Mouse (Mus musculus) thymus, postnatal 36 days (tissue): ENCODE results near the gene Hgfac.
A peak's percentile ranks its signal among the peaks of the same experiment; 100 is the strongest.

ENCODE experiments used
- DNase-seq, 2 experiments: peaks; one replicate each; pipeline ENCODE4 v3.0.0; 2022; ENCODE audit warnings: mixed read lengths in 2 of 2

Gene Hgfac

DNA sequence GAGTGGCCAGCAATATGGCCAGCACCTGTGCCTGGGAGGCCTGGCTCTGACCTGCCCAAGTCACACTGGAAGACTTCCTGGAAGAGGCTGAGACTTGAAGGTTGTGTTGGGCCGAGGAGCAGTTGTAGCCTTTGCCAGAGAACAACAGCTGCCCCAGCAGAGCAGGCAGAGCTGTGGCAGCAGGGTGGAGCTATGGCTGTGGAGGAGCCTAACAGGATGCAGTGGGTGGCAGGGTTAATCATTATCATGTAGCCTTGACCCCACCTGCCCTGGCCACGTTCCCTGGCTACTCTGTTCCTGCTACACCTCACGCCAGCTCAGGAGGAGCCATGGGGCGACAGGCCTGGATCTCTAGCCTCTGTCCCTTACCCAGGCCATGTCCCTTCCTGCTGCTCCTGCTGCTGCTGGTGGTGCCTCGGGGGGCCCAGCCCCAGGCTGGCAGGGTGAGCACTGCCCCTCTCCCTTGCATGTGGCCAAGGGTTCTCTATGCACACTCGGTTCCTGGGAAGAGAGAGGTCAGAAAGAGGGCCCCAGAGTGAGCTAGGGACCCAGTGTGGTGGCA is at the start of gene Hgfac:
Gene Hgfac, plus strand, starts transcription at position 242 of the 562 bp plus-strand sequence.
- DNase-seq: no peak

DNA sequence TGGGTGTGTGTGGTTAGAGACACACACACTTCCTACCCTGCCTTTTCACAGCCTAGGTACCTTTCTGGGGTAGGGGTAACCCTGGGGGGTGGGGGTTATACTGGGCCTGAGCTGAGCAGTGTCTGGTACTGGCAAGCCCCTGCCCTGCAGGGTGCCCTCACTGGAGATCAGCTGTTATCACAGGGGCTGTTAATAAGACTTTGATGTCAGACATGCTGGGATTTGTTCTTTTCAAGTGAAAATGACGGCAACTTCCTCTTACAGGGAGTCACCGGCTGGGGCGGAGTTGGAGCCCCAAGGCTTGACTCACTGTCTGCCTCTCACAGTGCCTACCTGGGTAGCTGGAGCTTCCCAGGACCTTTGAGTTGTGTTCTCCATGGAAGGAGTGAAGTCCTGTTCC is 42.6 kb upstream of the Hgfac start:
- DNase-seq: no peak

DNA sequence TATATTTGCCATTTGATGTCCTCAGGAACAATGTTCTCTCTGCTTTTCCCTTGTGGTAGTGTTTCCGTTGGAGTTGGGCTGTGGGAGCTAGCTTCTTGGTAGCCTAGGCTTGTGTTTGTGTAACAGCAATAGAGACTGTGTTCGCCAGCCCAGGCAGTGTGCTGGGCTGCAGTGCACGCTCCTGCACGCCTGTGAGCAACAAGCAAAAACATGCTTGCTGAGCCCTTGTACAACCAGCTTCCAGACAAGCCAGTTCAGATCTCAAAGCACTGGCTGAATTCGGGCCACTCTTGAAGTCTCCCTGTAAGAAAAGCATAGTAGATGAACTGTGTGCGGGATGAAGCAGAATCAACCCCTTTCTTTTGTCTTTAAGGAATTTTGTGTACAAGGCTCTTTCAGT is 42.0 kb upstream of the Hgfac start:
- no peak for DNase-seq

DNA sequence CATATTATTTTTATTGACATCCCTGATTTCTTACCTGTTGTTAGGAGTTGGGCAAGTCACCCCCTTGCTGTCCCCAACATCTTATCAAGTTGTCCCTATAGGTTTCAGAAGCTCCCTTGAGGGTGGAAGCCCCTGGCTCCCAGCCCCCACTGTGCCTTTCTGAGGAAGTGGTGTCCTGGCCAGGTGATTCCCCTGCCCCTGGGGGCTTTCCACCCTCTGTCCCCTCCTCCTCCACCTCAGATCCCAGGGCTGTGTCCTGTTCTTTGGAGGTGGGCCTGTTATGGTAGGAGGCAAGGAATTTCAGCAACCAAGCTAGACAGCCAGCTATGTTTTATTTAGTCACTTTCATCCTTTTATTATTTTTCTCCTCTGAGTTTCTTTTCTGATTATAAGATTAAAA is 41.0 kb upstream of the Hgfac start:
- DNase-seq: no peak

DNA sequence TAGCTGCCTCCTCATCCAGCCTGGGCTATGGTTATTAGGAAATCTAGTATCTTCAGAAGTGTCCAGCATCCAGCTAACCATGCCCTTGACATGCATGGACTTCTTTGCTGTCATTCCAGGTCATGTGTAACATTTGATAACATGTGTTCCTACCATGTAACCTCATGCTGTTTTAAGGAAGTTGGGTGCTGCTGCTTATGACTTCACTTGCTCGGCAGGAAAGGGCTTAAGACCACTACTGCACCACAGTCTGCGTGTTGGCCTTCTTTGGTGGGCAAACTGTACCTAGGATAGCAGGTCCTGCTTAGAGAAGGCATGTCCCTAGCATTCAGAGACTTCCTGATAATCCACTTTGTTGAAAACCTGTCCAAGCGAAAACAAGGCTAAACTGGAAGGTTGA is 40.2 kb upstream of the Hgfac start:
- DNase-seq: no peak

DNA sequence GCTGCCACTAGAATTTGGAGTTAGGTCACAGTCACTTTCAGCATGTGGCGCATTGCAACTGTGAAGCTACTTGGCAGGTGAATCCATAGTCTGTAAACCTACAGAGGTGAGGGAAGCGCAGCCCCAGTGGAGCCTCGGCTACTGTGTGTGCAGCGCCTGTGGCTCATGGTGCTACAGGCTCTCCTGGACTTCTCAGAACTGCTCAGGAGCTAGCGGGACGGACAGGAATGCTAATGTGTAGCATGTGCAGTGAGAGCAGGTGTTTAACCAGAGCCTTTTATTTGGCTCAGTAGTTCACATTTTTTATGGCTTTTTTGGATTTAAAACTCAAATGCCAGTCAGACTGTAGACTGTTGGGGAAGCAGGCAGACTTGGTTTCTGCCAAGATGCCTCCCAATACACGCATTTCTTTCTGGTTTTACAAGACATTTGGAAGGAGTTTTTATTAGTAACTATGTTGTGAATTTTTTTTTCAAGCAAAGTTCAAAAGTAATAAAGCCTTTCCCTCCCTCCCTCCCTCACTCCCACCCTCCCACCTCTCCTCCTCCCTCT is 37.6 kb upstream of the Hgfac start:
- DNase-seq: no peak

GRCm38 (mm10) chr5:35004769-35005168 is 36.5 kb upstream of the Hgfac start:
- no peak for DNase-seq

GRCm38 (mm10) chr5:35005659-35006058 is 35.6 kb upstream of the Hgfac start:
- no peak for DNase-seq

- DNase-seq: no peak
Measured at GRCm38 (mm10) chr5:35006599-35006998, 34.7 kb upstream of the Hgfac start.

DNA sequence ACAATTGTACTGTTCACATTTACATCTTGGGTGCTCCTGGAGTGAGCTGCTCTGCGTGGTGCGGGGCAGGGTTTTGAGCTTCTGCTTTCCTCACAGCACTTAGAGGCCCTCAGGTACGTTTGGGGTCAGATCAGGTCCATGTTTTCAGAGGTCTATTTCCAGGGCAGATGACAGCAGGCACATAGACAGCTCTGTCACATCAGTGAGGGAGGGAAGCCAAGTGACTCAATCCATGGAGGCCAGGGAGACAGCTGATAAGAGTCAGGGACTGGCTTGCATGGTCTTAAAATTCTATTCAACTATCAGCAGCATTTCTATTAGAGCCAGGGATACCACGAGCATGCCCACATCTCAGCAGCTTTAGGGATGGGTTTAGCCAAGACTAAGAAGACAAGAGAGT is 32.1 kb upstream of the Hgfac start:
- no peak for DNase-seq

- no peak for DNase-seq
Measured at GRCm38 (mm10) chr5:35010656-35011055, 30.7 kb upstream of the Hgfac start.

GRCm38 (mm10) chr5:35011156-35011923 is 30.0 kb upstream of the Hgfac start:
- no peak for DNase-seq

DNA sequence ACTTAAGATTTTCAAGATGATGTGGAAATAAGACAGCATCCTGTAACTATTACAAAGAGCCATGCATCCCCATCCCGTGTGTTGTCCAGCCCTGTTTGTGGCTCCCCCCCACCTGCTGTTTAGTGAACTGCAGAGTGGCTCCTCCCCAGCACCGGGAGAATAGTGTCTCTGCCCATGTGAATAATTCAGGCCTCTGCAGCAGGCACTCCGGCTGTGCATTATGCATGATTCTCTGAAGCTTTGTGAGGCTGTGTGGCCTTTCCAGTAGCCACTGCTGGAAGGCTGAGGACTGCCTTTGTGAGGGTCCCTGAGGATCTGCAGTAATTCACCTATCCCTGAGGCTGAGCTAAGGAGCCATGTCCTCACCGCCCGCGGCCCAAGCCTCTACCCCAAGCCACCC is 27.3 kb upstream of the Hgfac start:
- no peak for DNase-seq

GRCm38 (mm10) chr5:35019673-35020300 is 21.5 kb upstream of the Hgfac start:
- no peak for DNase-seq

- DNase-seq: no peak
Measured at GRCm38 (mm10) chr5:35020410-35021241, 20.7 kb upstream of the Hgfac start.

- peak; percentile 38 to 40 for DNase-seq
Measured at GRCm38 (mm10) chr5:35024975-35025374, 16.3 kb upstream of the Hgfac start.

DNA sequence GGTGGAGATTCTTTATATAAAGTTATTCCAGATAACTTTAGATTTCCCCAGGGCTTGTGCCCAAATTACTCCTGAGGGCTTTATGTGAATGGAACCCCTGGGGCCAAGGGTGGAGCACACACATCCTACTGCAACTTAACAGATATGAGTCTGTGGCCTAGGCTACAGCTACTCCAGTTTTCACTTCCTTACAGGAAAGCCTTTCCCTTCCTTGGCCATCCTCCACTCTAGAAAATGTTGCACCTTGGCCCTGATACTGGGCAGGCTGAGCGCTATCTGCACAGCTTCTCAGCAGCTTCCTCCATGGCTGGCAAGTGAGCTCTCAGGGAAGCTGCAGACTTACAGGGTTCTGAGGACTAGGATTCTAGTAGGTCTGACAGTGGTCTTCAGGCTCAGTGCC is 12.0 kb upstream of the Hgfac start:
- no peak for DNase-seq

DNA sequence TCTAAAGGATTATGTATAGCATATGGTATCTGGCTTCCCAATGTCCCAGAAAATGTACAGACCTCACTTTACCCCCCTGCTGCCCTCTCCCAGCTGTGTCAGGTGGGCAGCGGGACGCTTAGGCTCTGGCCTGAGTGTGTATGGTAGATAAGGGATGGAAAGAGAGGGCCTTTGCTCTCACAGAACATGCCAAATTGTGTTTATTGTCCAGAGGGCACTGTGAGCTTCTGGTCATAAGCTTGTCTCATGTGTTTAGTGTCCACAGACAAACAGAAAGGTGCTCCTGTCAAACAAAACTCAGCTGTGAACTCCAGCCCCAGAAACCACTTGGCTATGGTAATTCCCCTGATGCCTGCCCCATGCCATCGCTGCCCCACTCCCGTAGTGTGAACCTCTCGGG is 11.6 kb upstream of the Hgfac start:
- no peak for DNase-seq

- DNase-seq: peak; percentile 32 to 42
Measured at GRCm38 (mm10) chr5:35033068-35033467, 8.2 kb upstream of the Hgfac start.

DNA sequence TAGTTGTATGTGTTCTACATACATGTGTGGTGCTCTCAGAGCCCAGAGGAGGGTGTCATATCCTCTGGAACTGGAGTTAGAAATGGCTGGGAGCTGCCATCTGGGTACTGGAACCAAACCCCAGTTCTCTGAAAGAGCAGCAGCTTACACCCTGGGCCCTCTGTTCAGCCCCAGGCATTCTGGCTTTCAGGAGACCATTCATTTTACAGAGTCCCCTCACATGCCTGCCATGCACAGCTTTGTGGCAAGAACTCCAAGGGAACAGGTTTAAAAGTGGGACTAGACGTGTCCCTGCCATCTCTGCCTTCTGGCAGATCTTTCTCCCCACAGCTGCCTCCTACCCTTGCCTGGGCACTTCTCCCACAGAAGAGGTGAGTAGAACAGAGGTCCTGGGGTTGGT is 7.7 kb upstream of the Hgfac start:
- no peak for DNase-seq

DNA sequence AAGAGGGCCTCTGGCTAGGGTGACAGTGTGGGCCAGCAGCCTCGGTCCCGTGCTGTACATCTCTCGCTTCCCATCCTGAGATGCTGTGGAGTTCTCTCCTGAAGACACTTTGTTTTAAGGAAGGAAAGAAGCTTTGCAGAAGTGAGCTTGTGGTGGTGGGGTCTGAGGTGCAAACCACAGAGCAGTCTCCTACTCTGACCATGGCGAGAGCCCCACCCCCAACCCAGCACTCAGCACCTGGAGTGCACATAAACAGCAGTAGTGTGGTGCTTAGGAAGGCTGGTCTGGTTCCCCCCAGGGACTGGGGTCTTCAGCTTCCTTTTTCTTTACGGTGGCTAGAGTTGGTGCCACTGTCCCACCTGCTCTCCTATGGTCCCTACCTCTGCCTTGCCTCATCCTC is 6.2 kb upstream of the Hgfac start:
- no peak for DNase-seq

- DNase-seq: no peak
Measured at GRCm38 (mm10) chr5:35035795-35036194, 5.5 kb upstream of the Hgfac start.

DNA sequence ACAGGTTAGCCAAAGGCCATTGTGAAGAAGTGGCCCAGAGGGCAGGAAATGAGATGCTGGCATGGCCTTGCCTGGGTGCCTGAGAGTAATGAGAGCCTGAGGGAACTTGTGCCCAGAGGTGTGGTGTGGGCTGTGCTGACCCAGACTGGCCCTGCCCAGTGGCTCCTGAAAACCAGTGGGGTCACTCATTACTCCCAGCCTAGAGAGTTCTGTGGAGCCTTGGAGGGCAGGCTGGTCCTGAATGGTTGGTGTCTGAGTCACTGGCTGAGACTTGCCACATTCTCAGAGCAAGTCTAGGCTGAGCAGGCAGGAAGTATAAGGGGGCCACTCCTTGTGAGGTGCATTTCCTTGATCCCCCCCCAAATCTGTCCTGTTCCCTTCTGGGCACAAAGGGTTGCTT is 3.9 kb upstream of the Hgfac start:
- no peak for DNase-seq
